Mouse (Mus musculus) right cerebral cortex, postnatal 36 days (tissue): ENCODE results near the gene Rgs3.

Experiments used
- DNase-seq, 2 experiments: peaks; one replicate each; pipeline ENCODE4 v3.0.0; 2022; ENCODE audit warnings: low spot score in 2 of 2, mixed read lengths in 1 of 2

The Rgs3 gene

DNA sequence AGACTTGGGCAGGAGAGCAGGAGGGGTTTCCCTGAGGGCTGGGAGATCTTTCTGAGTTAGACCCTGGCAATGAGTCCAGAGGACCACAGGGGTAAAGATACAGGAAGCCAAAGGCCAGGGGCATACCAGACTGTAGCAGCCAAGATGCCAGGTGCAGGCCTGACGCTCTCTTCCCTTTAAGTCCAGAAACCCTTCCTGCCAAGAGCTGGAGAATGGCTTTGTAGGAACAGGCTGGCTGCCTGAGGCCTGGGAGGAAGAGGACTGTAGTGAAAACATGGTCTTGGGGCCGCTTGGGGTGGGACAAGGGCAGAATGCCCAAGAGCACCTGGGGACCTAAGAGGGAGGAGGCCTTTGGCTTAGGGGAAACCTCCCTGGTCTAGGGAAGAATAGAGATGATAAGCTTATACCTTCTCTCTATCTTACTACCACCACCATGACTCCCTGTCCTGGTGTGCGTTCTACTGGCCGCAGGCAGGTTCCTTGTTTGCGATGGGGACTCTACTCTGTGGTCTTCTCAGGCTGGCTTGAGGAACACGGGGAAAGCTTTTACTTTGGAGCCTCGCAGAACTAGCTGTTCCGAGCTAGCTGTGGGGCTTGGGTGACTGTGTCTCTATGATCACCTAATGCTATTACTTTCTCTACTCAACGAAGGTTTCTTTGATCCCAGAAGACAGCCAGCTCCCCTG, 46.4 kb downstream of the Rgs3 start:
- DNase-seq = no peak

DNA sequence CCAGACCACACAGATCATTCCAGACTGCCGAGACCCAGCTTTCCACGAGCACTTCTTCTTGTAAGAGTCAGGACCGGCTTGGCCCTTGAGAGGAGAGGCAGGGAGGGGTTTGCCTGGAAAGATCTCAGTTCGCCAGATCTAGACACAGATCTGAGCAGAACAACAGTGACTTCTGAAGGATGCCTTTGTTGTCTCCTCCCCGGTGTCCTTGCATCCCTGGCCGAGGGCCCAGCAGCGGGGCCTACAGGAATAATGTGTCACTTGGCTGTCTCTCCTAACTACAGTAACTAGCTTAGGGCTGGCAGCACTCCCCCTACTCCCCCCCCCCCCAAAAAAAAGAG, 46.9 kb downstream of the Rgs3 start:
- no peak for DNase-seq

DNA sequence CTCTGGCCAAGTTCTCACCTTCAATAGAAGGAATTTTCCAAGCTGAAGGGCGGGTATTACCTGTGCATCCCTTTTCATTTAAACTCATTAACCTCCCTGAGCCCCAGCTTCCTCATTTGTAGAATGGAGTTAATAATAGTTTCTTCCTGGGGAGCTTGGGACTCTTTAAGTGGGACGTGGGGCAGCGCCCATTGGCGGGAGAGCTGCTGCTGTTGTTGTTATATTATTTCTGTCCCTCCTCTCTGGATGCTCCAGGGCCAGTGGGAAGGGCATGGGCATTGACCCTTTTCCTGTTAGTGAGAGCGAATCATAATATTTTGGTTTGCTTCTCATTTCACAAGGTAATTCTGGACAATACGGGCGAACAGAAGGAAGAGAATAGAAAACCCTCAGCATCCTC, 47.3 kb downstream of the Rgs3 start:
- no peak for DNase-seq

GRCm38 (mm10) chr4:62607345-62607744, 47.7 kb downstream of the Rgs3 start:
- DNase-seq = no peak

DNA sequence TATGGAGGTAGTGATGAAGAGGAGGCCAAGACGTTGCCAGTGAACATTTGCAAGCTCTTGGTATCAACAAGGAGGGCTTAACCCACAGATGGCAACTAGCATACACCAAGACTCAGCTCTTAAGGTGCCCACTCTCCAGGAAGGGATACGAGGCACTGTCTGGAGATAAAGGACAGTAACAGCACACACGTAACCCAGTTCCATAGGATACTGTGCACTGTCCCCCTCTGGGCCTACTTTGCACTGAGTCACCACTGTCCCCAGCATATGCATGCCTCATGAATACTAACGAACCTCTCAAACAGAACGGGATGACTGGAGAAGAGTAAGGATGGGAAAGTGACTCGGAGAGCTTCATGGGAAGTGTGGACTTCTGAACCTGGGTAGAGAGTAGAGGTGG, 48.2 kb downstream of the Rgs3 start:
- no peak for DNase-seq

- no peak for DNase-seq
These were observed 49.7 kb downstream of the Rgs3 start for GRCm38 (mm10) chr4:62609333-62609732.

- DNase-seq = no peak
These were observed 50.6 kb downstream of the Rgs3 start for GRCm38 (mm10) chr4:62610142-62610675.

- DNase-seq = peak; percentile 74 to 77
These were observed 53.2 kb downstream of the Rgs3 start for GRCm38 (mm10) chr4:62612601-62613501.

DNA sequence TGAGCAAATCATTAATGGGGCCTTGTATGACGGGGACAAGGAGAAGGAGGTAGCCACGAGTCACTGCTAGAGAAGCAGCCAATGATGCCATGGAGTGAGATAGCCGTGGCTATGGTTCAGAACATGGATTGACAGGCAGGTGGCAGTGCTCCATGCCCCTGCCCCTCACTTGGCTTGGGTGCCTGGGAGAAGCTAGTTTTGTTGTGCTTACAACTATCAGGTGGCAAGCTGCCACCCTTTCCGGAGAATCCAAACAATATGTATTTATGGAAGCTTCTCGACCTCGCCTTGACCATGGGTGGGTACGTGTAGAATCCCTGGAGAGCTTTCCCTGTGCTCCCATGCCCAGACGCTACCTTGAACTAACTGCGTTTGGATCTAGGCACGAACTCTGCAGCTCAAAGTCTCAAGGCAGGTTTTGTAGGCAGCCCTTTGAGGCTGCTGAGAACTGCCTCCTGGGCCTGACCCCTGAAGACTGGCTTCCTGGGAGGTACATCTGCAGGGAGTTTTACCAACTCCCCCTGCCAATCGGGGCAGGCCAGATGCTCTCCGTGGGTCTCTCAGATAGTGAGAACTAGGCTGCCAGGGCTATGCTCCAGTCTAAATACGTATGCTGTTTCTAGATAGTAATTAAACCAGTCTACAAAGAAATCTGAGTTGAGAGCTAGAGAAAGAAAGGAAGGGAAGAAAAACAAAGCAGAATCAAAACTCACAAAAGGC, 54.2 kb downstream of the Rgs3 start:
- DNase-seq = no peak

DNA sequence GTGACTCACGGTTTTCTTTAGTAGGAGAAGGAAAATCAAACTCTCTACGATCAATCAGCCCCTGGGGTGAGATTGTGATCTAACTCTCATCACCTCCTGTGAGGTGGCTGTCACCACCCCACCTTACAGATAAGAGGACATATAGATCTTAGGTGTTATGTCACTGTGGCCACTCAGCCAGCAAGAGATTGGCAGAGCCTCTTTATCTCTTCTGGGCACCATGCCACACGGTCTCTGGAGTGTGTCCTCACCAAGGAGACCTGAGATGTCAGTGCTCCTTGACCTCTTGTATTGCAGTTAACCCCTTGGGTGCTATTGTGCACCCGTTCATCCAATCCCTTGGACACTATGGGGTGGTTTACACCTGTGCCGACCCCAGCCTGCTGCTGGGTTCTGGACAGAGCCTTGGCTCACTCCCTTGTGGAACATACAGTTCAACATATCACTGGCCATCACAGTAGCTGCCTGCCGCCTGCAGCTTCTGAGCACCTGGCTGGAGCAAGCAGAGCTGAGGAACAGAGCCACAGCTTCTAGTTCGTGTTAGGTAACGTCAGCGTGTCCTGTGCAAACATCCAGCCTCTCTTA, 58.3 kb downstream of the Rgs3 start:
- no peak for DNase-seq

DNA sequence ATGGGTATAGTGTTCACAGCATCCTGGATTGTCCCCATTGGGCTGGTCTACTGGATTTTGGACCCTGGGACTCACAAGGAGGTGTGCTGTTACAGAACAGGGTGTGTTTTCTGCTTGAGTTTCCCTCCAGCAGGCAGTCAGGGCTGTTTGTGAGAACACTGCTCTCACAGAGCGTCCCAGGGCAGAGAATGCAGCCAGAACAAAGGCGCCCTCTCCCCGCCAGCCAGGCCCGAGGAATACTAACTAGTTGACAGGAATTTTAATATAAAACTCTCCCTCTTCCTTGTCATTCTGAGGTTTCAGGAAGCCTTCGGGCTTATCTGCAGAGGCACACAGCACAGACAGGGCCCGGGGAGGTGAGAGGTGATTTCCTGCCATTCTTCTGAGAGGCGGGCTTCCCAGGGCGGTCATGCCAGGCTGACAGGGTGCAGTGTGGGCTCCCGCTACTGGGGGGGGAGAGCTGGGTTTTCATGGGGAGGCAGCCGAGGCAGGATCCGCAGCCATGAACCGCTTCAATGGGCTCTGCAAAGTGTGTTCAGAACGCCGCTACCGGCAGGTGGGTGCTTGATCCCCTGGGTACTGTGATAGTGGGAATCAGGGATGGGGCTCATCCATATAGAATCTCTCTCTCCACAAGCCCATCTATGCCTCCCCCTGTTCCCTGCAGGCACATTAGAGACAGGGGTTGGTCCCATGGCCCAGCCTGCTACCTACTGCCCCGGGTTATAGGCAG, 59.8 kb downstream of the Rgs3 start:
- DNase-seq = peak in 1 of 2 experiments; percentile 34

GRCm38 (mm10) chr4:62619965-62620244, 60.3 kb downstream of the Rgs3 start:
- DNase-seq = no peak

GRCm38 (mm10) chr4:62621151-62621550, 61.5 kb downstream of the Rgs3 start:
- no peak for DNase-seq

DNA sequence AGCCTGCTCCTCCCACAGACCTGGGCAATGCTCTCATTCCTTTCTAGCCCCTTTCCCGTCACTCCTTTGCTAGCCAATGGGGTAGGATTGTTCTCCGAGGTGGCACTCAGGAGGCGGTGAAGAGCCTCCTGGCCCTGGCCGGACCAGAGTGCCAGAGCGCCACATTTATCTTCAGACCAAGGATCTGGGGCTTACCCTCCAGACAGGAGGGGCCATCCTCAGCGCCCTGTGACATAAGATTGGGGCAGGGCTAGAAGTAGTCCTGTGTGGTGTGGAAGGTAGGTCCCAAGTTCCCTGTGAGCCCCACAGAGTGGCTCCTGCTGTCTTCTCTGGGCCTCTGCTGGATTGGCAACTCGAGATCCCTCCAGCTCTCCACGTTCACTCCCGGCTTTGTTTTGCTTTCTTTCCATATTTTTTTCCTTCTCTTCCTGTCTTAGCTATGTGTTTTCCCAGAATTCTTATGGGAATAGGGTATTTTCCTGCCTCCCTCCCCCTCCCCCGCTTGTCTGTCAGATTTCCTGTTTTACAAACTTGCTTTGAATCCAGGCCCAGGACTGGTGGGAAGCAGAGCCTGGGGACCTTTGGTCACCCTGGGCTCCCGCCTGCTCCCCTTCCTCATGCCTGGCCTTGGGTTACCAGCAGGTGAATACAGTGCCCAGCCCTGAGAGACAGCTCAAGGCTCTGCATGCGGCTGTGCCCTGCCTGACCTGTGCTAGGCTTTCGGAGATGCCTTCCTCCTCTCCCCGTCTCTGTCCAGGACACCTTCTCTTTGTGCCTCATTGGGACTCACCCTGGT, 62.4 kb downstream of the Rgs3 start:
- no peak for DNase-seq

DNA sequence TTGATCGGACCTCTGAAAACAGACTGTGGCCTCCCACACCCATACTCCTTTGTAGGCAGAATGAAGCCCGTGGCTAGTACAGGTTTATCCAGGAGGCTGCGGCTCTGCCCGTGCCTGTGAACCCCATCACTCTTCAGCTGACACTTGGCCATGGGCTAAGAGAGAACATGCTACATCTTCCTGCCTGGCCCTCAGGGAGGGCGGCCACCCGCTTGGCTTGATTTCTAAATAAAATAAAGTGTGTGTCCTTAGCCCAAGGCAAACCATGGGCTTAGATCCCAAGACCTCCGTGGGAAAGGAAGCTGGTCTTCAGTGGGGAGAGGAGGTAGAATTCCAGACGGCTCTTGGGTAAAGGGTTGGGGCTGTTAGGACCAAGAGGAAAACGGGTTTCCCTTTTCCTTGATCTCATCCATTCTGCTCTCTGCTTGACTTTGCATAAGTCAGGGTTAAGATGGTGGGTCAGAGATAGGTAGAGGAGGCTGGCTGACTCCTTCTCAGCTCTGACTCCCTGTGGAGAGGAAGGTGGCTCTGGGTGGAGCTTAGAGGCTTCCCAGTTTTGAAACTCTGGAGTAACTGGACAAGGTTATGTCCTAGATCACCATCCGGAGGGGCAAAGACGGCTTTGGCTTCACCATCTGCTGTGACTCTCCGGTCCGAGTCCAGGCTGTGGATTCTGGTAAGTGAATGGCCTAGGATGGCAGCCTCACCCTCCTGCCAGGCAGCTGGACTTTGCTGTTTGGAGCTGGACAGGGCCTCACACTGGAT, 63.8 kb downstream of the Rgs3 start:
- DNase-seq = no peak

DNA sequence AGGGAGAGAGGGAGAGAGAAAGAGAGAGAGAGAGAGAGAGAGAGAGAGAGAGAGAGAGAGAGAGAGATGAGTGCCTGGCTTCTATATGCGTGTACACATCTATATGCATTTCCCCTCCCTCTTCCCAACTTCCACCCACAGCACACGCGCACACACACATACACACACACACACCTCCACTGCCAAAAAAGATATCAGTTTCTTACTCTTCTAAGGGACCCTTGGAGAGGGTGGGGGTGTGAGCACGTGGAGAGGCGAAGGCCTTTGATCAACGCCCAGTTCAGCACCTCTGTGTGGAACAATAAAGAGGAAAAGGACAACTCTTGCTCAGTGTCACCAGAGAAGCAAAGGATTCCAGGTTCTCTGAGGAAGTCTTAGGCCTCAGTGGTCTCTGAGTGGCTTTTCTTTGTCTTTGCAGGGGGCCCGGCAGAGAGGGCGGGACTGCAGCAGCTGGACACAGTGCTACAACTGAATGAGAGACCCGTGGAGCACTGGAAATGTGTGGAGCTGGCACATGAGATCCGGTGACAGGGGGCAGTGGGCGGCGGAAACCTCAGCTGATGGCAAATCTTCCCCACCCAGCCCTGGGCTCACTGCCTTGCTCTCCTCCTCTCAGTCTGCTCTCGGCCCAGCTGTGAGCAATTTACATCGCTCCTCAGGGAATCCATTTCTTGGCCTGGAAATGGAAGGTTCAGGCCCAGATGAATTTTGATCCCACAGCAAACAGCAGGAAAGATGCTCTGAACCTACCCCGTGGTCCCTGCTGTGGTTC, 65.2 kb downstream of the Rgs3 start:
- DNase-seq = no peak

- DNase-seq = no peak
These were observed 65.9 kb downstream of the Rgs3 start for GRCm38 (mm10) chr4:62625451-62626061.

- DNase-seq = no peak
These were observed 66.8 kb downstream of the Rgs3 start for GRCm38 (mm10) chr4:62626228-62627026.
